Comparison of ENCODE assay signal across 8 mouse cellular contexts in the genomic region with DNA sequence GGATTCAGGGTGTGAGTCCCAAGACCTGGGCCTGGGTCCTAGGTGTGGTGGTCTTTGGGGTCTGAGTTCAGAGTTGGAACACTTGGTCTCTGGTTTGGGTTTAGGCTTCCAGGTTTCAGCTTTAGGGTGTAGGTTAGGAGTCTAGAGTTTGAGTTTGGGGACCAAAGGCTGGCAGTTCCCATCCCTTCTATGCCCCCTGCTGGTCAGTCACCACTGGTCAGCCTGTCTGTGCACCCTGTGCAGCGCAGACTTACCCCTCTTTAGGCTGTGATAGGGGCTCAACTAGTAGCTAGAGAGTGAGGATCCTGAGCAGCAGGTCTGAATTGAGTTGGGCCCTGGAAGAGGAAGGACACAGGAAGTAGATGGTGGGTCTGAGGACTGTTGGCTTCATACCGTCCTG. TPM values are rescaled to one million over a fixed set of nuclear protein-coding genes. Genes with fewer than 3 reads are reported as not detected.
DNase-seq lines count a peak whose midpoint lies in the region; TF ChIP-seq lines count a peak whose summit lies in the region.

No protein-coding gene starts in this region.

- no peak overlapping the region for H3K4me3 ChIP-seq in testis, adult 2 months (ENCODE audit: control insufficient read depth, low read depth, low read length)

- DNase-seq in cerebellum, postnatal 10 days: peak; percentile 53 to 65
- DNase-seq in cerebellum, adult 9-11 months: no peak
- no peak for DNase-seq in testis, postnatal 14 days (ENCODE audit: low spot score)
- peak; percentile 34 to 69 for DNase-seq in heart, adult 9 months (ENCODE audit: low spot score in 2 of 2)
- DNase-seq in large intestine, adult 2 months (ENCODE audit: low read depth, low spot score): peak; percentile 8
- DNase-seq in lung, postnatal 25 days (ENCODE audit: low spot score): peak; percentile 61
- DNase-seq in urinary bladder, adult 2 months (ENCODE audit: low spot score): peak; percentile 45

- no peaks in the 10 kb centered on the region for H3K36me3 ChIP-seq in testis, adult 2 months (ENCODE audit: control insufficient read depth, insufficient read depth, low read length)

- no peak for TF ChIP-seq POLR2A in testis, adult 2 months (IDR thresholded peaks at IDR 0.05; ENCODE audit: control insufficient read depth, low read depth, low read length)

- peak; percentile 48; the same call in 1 of the 2 replicates for TF ChIP-seq CTCF in testis, adult 2 months (IDR thresholded peaks at IDR 0.05; ENCODE audit: control insufficient read depth, insufficient read depth, insufficient replicate concordance, low read depth, low read length)

- 50% methylated on average over 2 of the region's 2 CpGs for WGBS in large intestine, adult 2 months

- H3K4me1 ChIP-seq in testis, adult 2 months (ENCODE audit: control insufficient read depth, insufficient read depth, low read length): no peaks in the 10 kb centered on the region

- H3K27ac ChIP-seq in testis, adult 2 months (ENCODE audit: control insufficient read depth, insufficient read depth, low read depth, low read length): no peak overlapping the region

- no peaks in the 10 kb centered on the region for H3K27me3 ChIP-seq in testis, adult 2 months (ENCODE audit: control insufficient read depth, insufficient read depth, low read length)

RNA-seq across cellular contexts. Expression of gene Pth1r, which starts 12.3 kb away (rescaled TPM):
- polyA plus RNA-seq in testis, adult 2 months (2012; rRNA removed): 2.8 and 2.9 TPM in 2 replicates
- polyA plus RNA-seq in large intestine, adult 2 months (2012; rRNA removed): 7.9 and 8.8 TPM in 2 replicates
- 20.4 and 23.0 TPM in 2 replicates for polyA plus RNA-seq in urinary bladder, adult 2 months (2012; rRNA removed)

RNA-seq across cellular contexts. Expression of gene Myl3, which starts 17.6 kb away (rescaled TPM):
- 0.90 TPM in 2 replicates for polyA plus RNA-seq in testis, adult 2 months (2012; rRNA removed)
- polyA plus RNA-seq in large intestine, adult 2 months (2012; rRNA removed): 0.17 TPM in 1 of 2 replicates, not detected in the other
- not detected in 2 replicates for polyA plus RNA-seq in urinary bladder, adult 2 months (2012; rRNA removed)

RNA-seq across cellular contexts. Expression of gene Prss42, which starts 38.7 kb away (rescaled TPM):
- 68.5 and 85.7 TPM in 2 replicates for polyA plus RNA-seq in testis, adult 2 months (2012; rRNA removed)
- not detected in 2 replicates for polyA plus RNA-seq in large intestine, adult 2 months (2012; rRNA removed)
- polyA plus RNA-seq in urinary bladder, adult 2 months (2012; rRNA removed): not detected in 2 replicates

RNA-seq across cellular contexts. Expression of gene Prss44, which starts 54.5 kb away (rescaled TPM):
- 28.9 and 30.6 TPM in 2 replicates for polyA plus RNA-seq in testis, adult 2 months (2012; rRNA removed)
- not detected in 2 replicates for polyA plus RNA-seq in large intestine, adult 2 months (2012; rRNA removed)
- not detected in 2 replicates for polyA plus RNA-seq in urinary bladder, adult 2 months (2012; rRNA removed)

Comparison
In these comparisons a context has a peak if more than half of its experiments do, and no peak if none do; other contexts are left out.
1. DNase-seq: peak in cerebellum, postnatal 10 days (2 of 2), heart, adult 9 months (2 of 2), large intestine, adult 2 months (single experiment), lung, postnatal 25 days (single experiment) and urinary bladder, adult 2 months (single experiment); none in cerebellum, adult 9-11 months (single experiment) and testis, postnatal 14 days (single experiment).
2. RNA of gene Prss42, which starts 38.7 kb away (polyA plus RNA-seq): 68.5 to 85.7 TPM in testis, adult 2 months; not detected in large intestine, adult 2 months and not detected in urinary bladder, adult 2 months; every median in the first group is over 10 times any median in the second.